Mouse (Mus musculus) G1E (cell line): ENCODE data around the gene Mettl17.

Experiments used
- CTCF ChIP-seq: IDR thresholded peaks from 2 replicates; pipeline ENCODE4 v1.5.1; 2012; ENCODE audit warnings: low read depth, low read length, inconsistent platforms, mixed read lengths
- GATA1 ChIP-seq: IDR thresholded peaks from 2 replicates; pipeline ENCODE4 v1.6.1; 2012; ENCODE audit warnings: borderline replicate concordance, low read length, inconsistent platforms, mixed read lengths
- GATA2 ChIP-seq: IDR thresholded peaks from 2 replicates; pipeline ENCODE4 v1.6.1; 2012; ENCODE audit warnings: low read depth, low read length, inconsistent platforms, borderline replicate concordance
- POLR2AphosphoS5 ChIP-seq: IDR thresholded peaks from 2 replicates; pipeline ENCODE4 v1.6.1; 2012; ENCODE audit warnings: low read depth, low read length, inconsistent platforms; ENCODE audit not compliant: insufficient replicate concordance
- TAL1 ChIP-seq: conservative IDR thresholded peaks from 2 replicates; pipeline ENCODE4 v1.6.1; 2012; ENCODE audit warnings: low read depth, low read length, inconsistent platforms, mixed read lengths

GRCm38 (mm10) chr14:51871741-51872140 is 12.9 kb upstream of the Mettl17 start:
- TF ChIP-seq CTCF (no peak), GATA2 (no peak), GATA1 (no peak), TAL1 (no peak), POLR2AphosphoS5 (no peak)
